Mouse (Mus musculus) midbrain, embryonic 16.5 days (tissue): Measurements from ENCODE around the gene Mgmt. TPM values are rescaled to one million over a fixed set of nuclear protein-coding genes. Genes with fewer than 3 reads are reported as not detected.

Source experiments
- ATAC-seq: fragments of 200-750 bp; cut with Nextera tagmentation; 2 replicates; pipeline ENCODE4 v1.8.0; 2017; ENCODE audit warnings: moderate TSS enrichment
- H3K27ac ChIP-seq: fragments of 300-500 bp; sonication (generic); 2 replicates; pipeline ENCODE4 v1.5.1; 2014; ENCODE audit warnings: mild to moderate bottlenecking, low read length, mixed read lengths
- H3K27me3 ChIP-seq: fragments of 300-500 bp; sonication (generic); 2 replicates; pipeline ENCODE4 v1.6.1; 2014; ENCODE audit warnings: low read depth, low read length, mixed read lengths; ENCODE audit not compliant: control insufficient read depth, insufficient read depth
- H3K36me3 ChIP-seq: fragments of 300-500 bp; sonication (generic); 2 replicates; pipeline ENCODE4 v1.6.1; 2014; ENCODE audit warnings: mild to moderate bottlenecking, low read length, moderate library complexity, mixed read lengths; ENCODE audit not compliant: control insufficient read depth, insufficient read depth
- H3K4me1 ChIP-seq: fragments of 300-500 bp; sonication (generic); 2 replicates; pipeline ENCODE4 v1.6.1; 2014; ENCODE audit warnings: mild to moderate bottlenecking, low read length, mixed read lengths; ENCODE audit not compliant: control insufficient read depth, insufficient read depth
- H3K4me2 ChIP-seq: fragments of 300-500 bp; sonication (generic); 2 replicates; pipeline ENCODE4 v1.6.1; 2014; ENCODE audit warnings: mild to moderate bottlenecking, low read length, mixed read lengths
- H3K4me3 ChIP-seq: fragments of 300-500 bp; sonication (generic); 2 replicates; pipeline ENCODE4 v1.5.1; 2014; ENCODE audit warnings: low read depth, mild to moderate bottlenecking, low read length, moderate library complexity, mixed read lengths
- H3K9ac ChIP-seq: fragments of 300-500 bp; sonication (generic); 2 replicates; pipeline ENCODE4 v1.6.1; 2014; ENCODE audit warnings: low read depth, low read length, mixed read lengths
- H3K9me3 ChIP-seq: fragments of 300-500 bp; sonication (generic); replicated peaks from 2 replicates; pipeline ENCODE4 v1.6.1; 2014; ENCODE audit warnings: mild to moderate bottlenecking, low read length, mixed read lengths; ENCODE audit not compliant: control insufficient read depth, poor library complexity, severe bottlenecking
- WGBS: fragments of 180-500 bp; shearing (Covaris S2); extraction: QIAGEN DNeasy Blood & Tissue Kit; methylation state at CpG from one replicate; pipeline ENCODE4 v1.1.7; 2014; 5-methylcytosine and 5-hydroxymethylcytosine counted together
- polyA plus RNA-seq: library from polyadenylated mRNA; unstranded; fragments of >200 nt; fragmentation: Nextera tagmentation; extraction: Ambion mirVana; gene quantifications from 2 replicates; pipeline ENCODE4 v1.2.1, GENCODE M21; 2015

The Mgmt gene
- polyA plus RNA-seq, 1 experiment from 2014 or later: 0.98 TPM

DNA sequence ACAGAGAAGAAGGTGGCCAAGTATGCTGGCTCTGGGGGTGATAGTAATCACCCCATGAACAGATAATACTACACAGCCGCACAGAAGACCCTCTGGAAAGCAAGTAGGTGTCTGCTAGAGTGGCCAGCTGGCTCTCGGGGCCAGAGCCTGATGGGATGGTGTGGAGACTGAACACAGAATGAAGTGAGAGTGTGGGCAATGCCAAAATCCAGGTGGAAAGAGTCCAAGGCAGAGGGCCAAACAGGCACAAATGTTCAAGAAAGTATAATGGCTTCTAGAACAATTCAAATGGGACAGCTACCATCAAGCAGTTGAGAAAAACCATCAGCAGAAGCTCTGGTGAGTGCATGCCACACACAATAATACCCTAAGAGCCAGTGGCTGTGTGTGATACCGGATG is 205.4 kb downstream of the Mgmt start:
- WGBS: 88% methylated on average over 3 of the region's 3 CpGs
- peaks cover 3% of the 10 kb centered on the region; the same call in 1 of the 2 replicates for H3K4me1 ChIP-seq
- no peak overlapping the region for H3K27ac ChIP-seq
- ATAC-seq: no peak
- H3K4me2 ChIP-seq: no peak overlapping the region
- no peaks in the 10 kb centered on the region for H3K36me3 ChIP-seq
- H3K9me3 ChIP-seq: no peaks in the 10 kb centered on the region
- H3K4me3 ChIP-seq: no peak overlapping the region
- H3K9ac ChIP-seq: no peak overlapping the region
- H3K27me3 ChIP-seq: no peaks in the 10 kb centered on the region

DNA sequence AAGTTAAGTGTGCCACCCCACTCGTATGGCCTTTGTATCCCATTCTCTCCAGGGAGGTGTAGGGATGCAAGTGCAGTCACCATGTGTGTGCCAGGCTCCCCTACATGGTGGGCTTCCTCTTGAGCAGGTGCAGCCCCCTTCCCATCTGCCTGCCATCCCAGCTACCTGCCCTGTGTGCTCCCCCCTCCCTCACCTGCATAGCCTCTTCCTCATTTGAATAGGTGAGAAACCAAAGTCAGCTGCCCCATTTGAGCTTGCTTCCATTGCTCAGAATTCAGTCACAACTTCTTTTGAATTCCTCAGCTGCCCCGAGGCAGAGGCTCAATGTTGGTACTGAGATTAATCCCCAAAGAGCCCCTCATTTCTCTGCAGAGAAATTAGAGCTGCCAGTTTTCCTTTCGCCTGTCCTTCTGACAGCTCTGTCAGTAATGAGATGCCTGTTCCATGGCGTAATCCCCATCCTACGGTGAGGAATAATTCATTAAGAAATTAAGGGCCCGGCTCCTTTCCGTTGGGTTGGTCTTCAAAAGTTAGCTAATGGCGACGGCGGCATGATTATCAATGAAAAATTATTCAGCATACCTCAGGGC is 208.3 kb downstream of the Mgmt start:
- no peak overlapping the region for H3K27ac ChIP-seq
- H3K4me1 ChIP-seq: peaks cover 3% of the 10 kb centered on the region; the same call in 1 of the 2 replicates
- H3K9ac ChIP-seq: no peak overlapping the region
- no peak overlapping the region for H3K4me2 ChIP-seq
- H3K4me3 ChIP-seq: no peak overlapping the region
- H3K9me3 ChIP-seq: peaks cover 3% of the 10 kb centered on the region; the same call in 1 of the 2 replicates
- no peaks in the 10 kb centered on the region for H3K36me3 ChIP-seq
- 34% methylated on average over 10 of the region's 10 CpGs for WGBS
- H3K27me3 ChIP-seq: no peaks in the 10 kb centered on the region
- ATAC-seq: no peak

DNA sequence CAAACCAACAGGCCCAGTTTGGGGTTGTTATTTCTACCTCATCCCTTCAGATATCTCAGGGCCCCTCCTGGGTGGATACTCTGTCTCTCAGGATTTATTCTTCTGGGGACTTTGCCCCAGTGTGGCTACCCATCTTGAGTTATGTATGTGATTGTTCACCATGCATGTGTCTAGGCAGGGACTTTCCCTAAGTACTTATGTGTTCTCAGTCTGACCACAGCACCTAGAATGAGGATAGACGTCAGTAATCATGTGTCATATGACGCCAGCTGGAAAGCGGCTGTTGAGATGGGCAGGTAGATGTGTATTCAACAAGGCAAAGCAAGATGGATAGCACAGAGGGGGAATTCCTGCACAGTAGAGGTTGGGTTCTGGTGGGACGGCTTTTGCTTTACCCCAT is 217.7 kb downstream of the Mgmt start:
- WGBS: 95% methylated on average over 4 of the region's 4 CpGs
- no peak for ATAC-seq
- H3K9ac ChIP-seq: no peak overlapping the region

DNA sequence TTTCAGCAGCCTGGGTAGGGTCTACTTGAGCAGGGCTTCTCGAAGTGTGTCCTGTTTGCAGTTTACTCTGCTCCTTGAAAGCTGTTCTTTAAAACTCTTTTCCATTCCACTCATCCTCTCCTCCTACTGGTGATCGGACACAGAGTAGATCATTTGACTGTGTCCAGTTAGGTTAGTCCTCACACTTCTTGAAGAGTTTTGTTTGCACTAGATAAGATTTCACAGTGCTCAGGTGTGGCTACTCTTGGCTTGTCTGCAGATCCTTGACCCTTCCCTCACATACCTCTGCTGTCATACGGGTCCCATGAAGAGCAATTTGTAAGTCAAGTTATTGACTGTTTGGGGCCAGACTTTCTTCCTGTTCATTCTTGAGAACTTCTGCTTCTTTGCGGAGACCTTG is 221.8 kb downstream of the Mgmt start:
- Histone ChIP-seq H3K9ac (no peak overlapping the region), H3K4me3 (no peak overlapping the region), H3K9me3 (peaks cover 12% of the 10 kb centered on the region), H3K36me3 (no peaks in the 10 kb centered on the region), H3K4me2 (no peak overlapping the region), H3K4me1 (0 out of 2 replicates have a peak, but pooled peaks cover 2% of the 10 kb centered on the region), H3K27me3 (no peaks in the 10 kb centered on the region), H3K27ac (no peak overlapping the region)
- no peak for ATAC-seq
- WGBS: 90% methylated on average over 4 of the region's 4 CpGs

More for the DNA sequence above, 217.7 kb downstream of the Mgmt start:
- Histone ChIP-seq H3K4me3 (no peak overlapping the region), H3K27me3 (no peaks in the 10 kb centered on the region), H3K4me2 (no peak overlapping the region), H3K4me1 (no peaks in the 10 kb centered on the region), H3K27ac (no peak overlapping the region), H3K9me3 (peaks cover 17% of the 10 kb centered on the region), H3K36me3 (no peaks in the 10 kb centered on the region)

DNA sequence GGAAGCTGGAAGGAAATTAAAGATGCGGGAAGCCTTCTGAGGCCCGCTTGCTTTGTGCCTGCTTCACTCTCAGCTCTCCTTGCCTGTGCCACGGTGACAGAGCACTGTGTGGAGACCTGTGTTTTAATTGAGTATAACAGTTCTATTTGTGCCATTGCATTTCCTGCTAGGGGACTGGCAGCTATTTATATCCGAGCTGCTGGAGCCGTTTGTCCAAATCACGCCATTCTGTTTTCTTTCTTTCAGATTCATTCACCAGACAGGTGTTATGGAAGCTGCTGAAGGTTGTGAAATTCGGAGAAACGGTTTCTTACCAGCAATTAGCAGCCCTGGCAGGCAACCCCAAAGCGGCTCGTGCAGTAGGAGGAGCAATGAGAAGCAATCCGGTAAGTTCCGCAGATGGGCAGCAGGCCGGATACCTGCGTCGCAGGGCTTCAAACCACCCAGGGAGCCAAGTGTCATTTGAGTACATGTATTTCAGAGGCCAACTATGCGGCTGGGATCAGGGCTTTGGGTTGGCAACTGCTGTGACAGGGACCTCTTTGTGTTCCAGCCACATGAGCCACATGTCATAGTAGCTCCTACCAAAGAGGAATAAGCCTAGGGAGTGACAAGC is 226.9 kb downstream of the Mgmt start:
- H3K36me3 ChIP-seq: no peaks in the 10 kb centered on the region
- H3K27me3 ChIP-seq: no peaks in the 10 kb centered on the region
- peak overlapping the region; percentile 34 for H3K27ac ChIP-seq
- H3K4me3 ChIP-seq: no peak overlapping the region
- H3K4me1 ChIP-seq: 0 out of 2 replicates have a peak, but pooled peaks cover 3% of the 10 kb centered on the region
- WGBS: 65% methylated on average over 16 of the region's 16 CpGs
- H3K9me3 ChIP-seq: no peaks in the 10 kb centered on the region
- ATAC-seq: no peak
- H3K9ac ChIP-seq: no peak overlapping the region; the same call in 1 of the 2 replicates
- H3K4me2 ChIP-seq: no peak overlapping the region

DNA sequence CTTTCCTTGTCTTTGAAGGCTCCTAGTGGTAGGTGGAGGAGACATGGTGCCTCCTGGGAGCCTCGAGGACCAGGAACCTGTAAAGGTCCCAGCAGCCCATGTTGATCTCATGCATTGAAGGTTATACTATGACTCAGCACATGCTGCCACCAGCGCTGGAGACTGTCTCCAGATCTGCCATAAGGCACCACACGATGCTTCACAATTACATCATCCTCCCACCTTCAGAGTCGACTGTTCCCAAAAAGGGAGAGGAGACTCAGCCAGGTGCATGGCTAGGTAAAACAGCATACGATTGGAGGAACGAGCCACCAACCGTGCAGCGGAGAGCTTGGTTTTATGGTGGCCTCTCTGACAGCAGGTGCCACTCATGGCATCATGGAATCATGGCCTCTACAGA is 234.3 kb downstream of the Mgmt start:
- no peaks in the 10 kb centered on the region for H3K9me3 ChIP-seq
- no peak overlapping the region for H3K9ac ChIP-seq
- H3K4me1 ChIP-seq: no peaks in the 10 kb centered on the region
- no peak for ATAC-seq
- H3K27ac ChIP-seq: no peak overlapping the region
- WGBS: 93% methylated on average over 8 of the region's 8 CpGs
- H3K4me3 ChIP-seq: no peak overlapping the region
- H3K36me3 ChIP-seq: no peaks in the 10 kb centered on the region
- H3K4me2 ChIP-seq: no peak overlapping the region
- H3K27me3 ChIP-seq: peaks cover 3% of the 10 kb centered on the region; the same call in 1 of the 2 replicates

DNA sequence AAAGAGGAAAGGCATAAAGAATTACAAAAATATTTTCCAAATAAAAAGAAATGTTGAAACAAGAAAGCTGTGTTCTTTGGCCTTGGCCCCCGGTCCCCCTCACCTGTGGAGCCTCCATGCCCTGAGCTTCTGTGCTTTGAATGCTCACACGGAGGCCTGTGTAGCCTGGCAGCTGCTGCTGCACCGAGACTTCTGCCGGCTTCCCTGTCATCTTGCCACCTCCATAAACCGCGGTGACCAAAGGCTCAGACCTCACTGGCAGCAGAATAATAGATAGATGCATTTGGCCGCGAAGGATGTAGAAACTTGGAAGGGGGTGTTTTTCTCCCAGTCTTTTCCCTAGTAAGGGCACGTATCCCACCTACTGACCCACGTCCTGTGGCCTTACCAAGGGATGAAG is 235.8 kb downstream of the Mgmt start:
- Histone ChIP-seq H3K9me3 (no peaks in the 10 kb centered on the region), H3K27ac (no peak overlapping the region), H3K27me3 (peaks cover 3% of the 10 kb centered on the region; the same call in 1 of the 2 replicates), H3K9ac (no peak overlapping the region), H3K4me1 (no peaks in the 10 kb centered on the region), H3K4me3 (no peak overlapping the region), H3K36me3 (no peaks in the 10 kb centered on the region), H3K4me2 (no peak overlapping the region)
- WGBS: 75% methylated on average over 10 of the region's 10 CpGs
- ATAC-seq: no peak

DNA sequence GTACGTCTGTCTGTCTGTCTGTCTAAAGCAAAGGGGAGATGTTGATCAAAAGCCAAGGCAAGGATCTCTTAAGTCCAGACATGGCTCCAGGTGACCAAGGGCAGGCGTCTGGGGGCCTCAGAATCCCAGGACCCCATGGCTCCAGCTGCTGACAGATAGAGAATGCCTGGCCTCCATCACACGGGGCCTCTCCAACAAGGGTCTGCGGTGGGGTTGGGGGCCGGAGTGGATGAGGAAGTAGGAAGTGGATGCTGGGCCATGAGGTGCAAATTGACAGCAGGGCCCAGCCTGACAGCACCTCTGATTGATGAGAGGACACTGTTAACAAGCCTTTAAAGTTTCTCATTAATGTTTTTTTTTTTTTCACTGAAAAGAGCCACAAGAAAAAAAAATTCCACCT is 237.5 kb downstream of the Mgmt start:
- H3K4me3 ChIP-seq: no peak overlapping the region
- no peak overlapping the region for H3K4me2 ChIP-seq
- no peak for ATAC-seq
- WGBS: 82% methylated on average over 5 of the region's 5 CpGs
- H3K27me3 ChIP-seq: peaks cover 3% of the 10 kb centered on the region; the same call in 1 of the 2 replicates
- no peaks in the 10 kb centered on the region for H3K9me3 ChIP-seq
- no peaks in the 10 kb centered on the region for H3K36me3 ChIP-seq
- H3K27ac ChIP-seq: no peak overlapping the region
- H3K4me1 ChIP-seq: no peaks in the 10 kb centered on the region
- no peak overlapping the region for H3K9ac ChIP-seq

DNA sequence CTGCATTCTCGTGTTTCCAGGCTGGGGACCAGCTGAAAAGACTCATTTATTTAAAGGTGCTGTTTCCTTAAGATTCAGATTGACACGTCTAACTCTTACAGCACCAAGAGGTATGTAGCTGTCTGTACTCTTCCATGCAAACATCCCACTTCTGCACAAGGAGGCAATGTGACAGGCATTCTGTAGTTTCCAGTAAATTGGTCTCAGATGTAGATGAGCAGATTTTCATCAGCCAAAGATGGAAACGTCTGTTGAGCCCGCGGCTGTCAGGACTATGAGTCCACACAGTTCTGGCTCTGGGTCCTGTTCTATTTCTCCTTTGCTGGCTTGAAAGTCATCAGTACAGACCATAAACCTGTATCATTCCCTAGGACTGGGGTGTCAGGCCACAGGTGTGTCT is 243.7 kb downstream of the Mgmt start:
- H3K4me1 ChIP-seq: no peaks in the 10 kb centered on the region
- no peak overlapping the region for H3K4me2 ChIP-seq
- H3K9ac ChIP-seq: no peak overlapping the region
- no peaks in the 10 kb centered on the region for H3K9me3 ChIP-seq
- no peak overlapping the region for H3K27ac ChIP-seq
- H3K36me3 ChIP-seq: no peaks in the 10 kb centered on the region
- no peaks in the 10 kb centered on the region for H3K27me3 ChIP-seq
- 75% methylated on average over 5 of the region's 5 CpGs for WGBS
- no peak overlapping the region for H3K4me3 ChIP-seq
- no peak for ATAC-seq
